Mouse (Mus musculus) urinary bladder, adult 18-20 months (tissue): ENCODE results near the gene Lrrc55.

Experiments
- DNase-seq, 2 experiments: peaks; one replicate each; pipeline ENCODE4 v3.0.0; 2022; ENCODE audit warnings: low spot score in 2 of 2, mixed read lengths in 2 of 2

Lrrc55 gene

DNA sequence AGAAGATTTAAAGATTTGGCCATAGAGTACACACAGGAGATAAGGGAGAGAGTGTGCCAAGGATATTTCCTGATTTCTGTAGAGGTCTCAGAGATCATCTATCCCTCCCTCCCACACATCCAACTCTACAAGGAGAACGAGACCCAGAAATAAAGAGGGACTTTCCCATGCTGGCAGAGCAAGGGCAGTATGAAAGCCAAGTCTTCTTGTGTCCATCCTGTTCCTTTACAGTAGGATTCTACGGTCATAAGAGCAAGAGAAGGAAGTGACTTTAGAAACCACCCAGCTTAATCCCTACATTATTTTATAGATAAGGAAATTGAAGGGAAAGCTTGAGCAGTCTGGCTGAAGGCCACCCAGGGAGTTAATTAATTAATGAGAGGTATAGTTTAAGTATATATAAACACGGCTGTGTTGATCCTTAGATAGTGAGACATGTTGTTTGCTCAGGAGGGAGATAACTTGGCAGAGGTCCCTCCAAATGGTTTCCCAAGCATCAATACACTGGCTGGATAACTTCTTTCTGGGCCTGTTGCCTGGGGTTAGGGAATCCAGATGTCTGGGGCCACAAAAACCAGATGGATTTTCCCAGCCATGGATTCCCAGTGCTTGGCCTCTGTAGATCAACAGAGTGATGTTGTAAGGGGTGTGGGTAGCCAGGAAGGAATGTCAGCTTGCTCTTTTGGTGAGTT, 24.8 kb downstream of the Lrrc55 start:
- DNase-seq = peak in 1 of 2 experiments; percentile 53

GRCm38 (mm10) chr2:85168327-85168726, 28.7 kb downstream of the Lrrc55 start:
- no peak for DNase-seq

DNA sequence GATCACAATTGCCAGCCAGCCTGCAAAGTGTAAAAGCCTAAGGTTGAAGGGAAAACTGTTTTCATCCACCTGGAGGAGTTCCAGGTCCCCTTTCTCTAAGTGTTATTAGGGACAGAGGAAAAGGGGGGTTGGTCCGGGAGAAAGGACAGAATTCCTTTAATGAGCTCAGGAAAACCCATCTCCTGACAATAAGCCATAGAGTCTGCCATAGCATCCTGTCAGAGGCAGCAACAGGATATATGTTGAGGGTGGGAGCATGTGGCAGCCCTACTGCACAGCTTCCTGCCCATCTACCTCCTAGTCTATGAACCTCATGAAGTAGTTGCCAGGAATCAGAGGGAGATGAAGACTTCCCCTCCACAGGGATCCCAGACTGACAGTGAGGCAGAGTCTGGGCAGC, 29.4 kb downstream of the Lrrc55 start:
- no peak for DNase-seq

GRCm38 (mm10) chr2:85163311-85164047, 33.5 kb downstream of the Lrrc55 start:
- DNase-seq = no peak

DNA sequence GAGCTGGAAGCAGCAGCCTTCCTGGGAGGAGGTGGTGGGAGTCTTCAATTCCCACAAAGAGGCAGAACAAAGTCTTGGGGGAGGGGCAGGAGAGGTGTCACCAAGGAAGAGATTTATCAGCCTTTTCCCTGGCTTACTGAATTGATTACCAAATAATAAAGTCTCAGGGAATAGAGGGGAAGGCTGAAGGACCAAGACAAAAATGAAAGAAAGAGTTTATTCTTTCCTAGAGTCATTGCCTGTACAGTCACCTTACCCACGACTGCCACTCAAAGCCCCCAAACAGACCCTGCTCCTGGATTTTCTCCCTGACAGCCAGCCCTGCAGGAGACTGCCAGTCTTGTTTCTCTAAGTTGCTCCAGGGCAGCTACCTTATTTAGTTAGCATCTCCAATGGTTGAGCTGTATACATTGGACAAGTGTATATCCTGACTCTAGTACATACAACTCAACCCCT, 35.3 kb downstream of the Lrrc55 start:
- no peak for DNase-seq

- no peak for DNase-seq
These were observed 35.9 kb downstream of the Lrrc55 start for GRCm38 (mm10) chr2:85160901-85161637.

DNA sequence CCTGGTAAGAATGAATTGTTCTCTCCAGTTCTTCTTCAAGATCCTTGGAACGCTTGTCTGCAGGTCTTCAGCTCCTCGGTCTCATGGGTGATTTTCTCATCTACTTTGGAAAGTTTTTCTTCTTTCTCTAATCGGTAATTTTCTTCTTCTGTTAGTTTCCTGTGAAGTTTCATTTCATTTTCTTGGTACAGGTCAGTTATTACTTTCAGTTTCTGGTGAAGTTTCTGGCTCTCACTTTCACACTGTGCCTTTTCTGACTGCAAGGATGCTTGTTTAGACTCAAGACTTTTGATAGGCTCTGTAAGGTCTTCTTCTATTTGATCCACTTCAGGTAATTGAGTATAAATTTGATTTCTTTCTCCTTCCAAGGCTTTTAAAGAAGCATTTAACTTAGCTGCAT, 39.6 kb downstream of the Lrrc55 start:
- DNase-seq = no peak

- DNase-seq = no peak
These were observed 40.9 kb downstream of the Lrrc55 start for GRCm38 (mm10) chr2:85156136-85156535.

DNA sequence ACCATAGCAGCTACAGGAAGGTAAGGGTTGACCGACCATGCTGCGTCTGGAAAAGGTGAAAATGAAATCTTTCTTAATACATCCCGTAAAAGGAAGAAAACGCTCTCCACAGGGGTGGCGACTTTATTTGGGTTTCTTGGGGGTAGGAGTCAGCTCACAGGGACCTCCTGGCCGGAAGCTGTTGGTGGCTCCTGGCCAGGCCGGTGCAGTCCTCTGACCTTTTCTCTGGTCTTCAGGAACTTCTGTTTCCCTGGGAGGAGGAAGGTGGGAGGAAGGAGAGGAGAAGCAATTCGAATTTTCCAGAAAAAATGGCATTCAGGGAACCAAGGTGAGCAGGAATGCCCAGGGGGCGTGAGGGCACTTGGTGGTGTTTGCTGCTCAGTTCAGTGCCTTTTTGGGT, 41.7 kb downstream of the Lrrc55 start:
- no peak for DNase-seq

DNA sequence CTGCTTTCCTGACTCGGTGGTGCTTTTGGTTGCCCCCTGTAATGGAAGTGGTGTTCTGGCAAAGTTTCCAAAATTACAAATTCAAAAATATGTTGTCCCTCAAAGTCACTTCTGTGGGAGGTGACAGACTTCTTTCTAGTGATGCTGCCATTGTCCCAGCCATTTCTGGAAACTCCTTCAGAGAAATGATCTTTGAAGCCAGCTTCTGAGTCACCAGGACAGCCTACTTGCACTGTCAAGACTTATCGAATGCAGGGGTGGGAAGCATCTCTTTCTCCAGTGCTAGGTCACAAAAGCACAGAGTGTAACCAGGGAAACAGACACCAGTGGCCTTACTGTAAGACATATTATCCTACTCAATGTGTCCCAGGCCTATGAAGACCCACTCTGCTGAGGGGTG, 45.8 kb downstream of the Lrrc55 start:
- no peak for DNase-seq

GRCm38 (mm10) chr2:85150373-85150772, 46.6 kb downstream of the Lrrc55 start:
- no peak for DNase-seq

DNA sequence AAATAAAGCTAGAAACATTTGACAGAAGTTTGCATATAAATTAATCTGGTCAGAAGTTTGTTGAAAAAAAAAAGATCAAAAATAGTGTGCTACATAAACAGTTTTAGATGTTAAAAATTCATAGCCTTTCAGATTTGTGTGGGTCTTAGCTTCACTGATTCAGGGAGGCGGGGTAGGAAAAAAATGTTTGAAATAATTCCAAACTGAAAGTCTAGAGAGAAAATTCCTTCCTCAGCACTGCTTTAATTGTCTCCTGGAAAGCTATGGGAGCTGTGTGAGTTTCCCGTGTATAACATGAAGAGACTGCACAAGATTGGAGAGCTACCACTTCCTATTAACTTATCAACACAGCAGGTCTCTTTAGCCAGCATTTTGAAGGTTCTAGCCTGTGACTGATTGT, 49.5 kb downstream of the Lrrc55 start:
- DNase-seq = no peak

DNA sequence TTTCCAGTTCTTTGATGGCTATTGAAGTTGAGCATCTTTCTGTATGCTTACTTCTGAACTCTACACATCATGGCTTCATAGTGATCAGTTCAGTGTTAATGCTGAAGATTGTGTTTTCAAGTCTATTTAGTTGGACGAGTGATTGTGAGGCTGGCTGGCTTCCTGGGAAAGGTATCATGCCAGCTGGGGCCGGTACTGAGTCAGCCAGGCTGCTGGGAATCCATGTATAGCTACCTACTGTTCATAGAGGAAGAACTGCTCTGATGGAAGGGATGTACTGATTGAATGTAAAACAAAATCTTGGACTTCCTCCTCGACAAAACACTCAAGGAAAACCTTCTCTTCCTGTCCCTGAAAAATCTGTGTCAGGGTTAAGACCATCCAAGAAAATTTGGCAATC, 51.7 kb downstream of the Lrrc55 start:
- no peak for DNase-seq

DNA sequence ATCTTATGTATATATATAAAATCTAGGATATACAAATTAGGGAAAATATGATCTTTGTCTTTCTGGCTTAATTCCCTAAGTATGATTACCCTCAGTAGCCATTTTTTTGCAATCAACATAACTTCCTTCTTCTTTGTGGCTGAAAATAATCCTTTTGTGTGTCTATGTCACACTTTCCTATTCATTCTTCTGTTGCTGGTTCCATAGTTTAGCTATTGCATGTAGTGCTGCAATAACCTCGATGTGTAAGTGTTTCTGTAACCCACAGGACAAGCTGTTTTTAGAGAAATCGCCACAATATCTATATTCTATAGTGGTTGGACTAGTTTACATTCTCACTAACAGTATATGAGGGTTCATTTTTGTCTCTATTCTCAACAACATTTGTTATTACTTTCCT, 52.1 kb downstream of the Lrrc55 start:
- DNase-seq = no peak

- DNase-seq = no peak
These were observed 56.2 kb downstream of the Lrrc55 start for GRCm38 (mm10) chr2:85140833-85141232.

- no peak for DNase-seq
These were observed 57.2 kb downstream of the Lrrc55 start for GRCm38 (mm10) chr2:85139846-85140245.

- DNase-seq = no peak
These were observed 57.6 kb downstream of the Lrrc55 start for GRCm38 (mm10) chr2:85139393-85139792.

DNA sequence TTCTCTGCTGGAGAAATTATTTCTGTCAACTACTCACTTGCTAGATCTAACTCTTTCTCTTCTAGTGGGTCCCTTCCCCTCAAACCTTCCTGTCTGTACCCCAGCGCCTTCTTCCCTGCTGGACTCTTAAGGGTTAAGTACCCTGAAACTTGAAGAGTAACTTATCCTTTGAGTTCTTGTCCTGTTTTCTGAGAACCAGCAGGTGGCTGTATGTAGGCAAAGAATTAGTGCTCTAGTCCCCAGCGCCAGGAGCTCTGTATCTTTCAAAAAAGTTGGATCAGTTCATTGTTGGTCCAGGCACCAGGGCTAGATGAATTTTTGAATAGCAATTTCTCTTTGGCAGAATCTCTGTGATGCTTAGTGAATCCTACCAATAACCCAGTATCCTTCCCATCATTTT, 58.9 kb downstream of the Lrrc55 start:
- no peak for DNase-seq

- DNase-seq = no peak
These were observed 59.3 kb downstream of the Lrrc55 start for GRCm38 (mm10) chr2:85137601-85138140.

DNA sequence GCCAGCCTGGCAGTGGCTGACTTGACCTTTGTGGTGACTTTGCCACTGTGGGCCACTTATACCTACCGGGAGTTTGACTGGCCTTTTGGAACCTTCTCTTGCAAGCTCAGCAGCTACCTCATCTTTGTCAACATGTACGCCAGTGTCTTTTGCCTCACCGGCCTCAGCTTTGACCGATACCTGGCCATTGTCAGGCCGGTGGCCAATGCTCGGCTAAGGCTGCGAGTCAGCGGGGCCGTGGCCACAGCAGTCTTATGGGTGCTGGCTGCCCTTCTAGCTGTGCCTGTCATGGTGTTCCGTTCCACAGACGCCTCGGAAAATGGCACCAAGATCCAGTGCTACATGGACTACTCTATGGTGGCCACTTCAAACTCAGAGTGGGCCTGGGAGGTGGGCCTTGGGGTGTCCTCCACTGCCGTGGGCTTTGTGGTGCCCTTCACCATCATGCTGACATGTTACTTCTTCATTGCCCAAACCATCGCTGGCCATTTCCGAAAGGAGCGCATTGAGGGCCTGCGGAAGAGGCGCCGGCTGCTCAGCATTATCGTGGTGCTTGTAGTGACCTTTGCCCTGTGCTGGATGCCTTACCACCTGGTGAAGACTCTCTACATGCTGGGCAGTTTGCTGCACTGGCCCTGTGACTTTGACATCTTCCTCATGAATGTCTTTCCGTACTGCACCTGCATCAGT, 60.0 kb downstream of the Lrrc55 start:
- no peak for DNase-seq

GRCm38 (mm10) chr2:85136089-85136488, 60.9 kb downstream of the Lrrc55 start, which contains the start of gene Aplnr:
Gene Aplnr, plus strand, starts transcription at chr2:85136225.
- DNase-seq = no peak

GRCm38 (mm10) chr2:85135099-85135498, 61.9 kb downstream of the Lrrc55 start:
- no peak for DNase-seq
